Mouse (Mus musculus) frontal cortex, postnatal 25 days (tissue): Measurements from ENCODE around the gene Gja5.
A peak's percentile ranks its signal among the peaks of the same experiment; 100 is the strongest.

ENCODE experiments used
- DNase-seq, 2 experiments: peaks; one replicate each; pipeline ENCODE4 v3.0.0; 2022; ENCODE audit warnings: low spot score in 2 of 2

Gja5 gene

GRCm38 (mm10) chr3:96904393-96904792 is at the start of gene Gja5:
TSS of gene Gja5 (plus strand) at chr3:96904693.
- no peak for DNase-seq

GRCm38 (mm10) chr3:96855833-96856232 is 48.7 kb upstream of the Gja5 start:
- DNase-seq, result no peak

- peak in 1 of 2 experiments; percentile 2 for DNase-seq
Measured at GRCm38 (mm10) chr3:96860498-96860897, 44.0 kb upstream of the Gja5 start.

GRCm38 (mm10) chr3:96867863-96868262 is 36.6 kb upstream of the Gja5 start:
- DNase-seq, result no peak

- DNase-seq, result no peak
Measured at GRCm38 (mm10) chr3:96868566-96868965, 35.9 kb upstream of the Gja5 start.

- DNase-seq, result no peak
Measured at GRCm38 (mm10) chr3:96869091-96869490, 35.4 kb upstream of the Gja5 start.

- DNase-seq, result no peak
Measured at GRCm38 (mm10) chr3:96870270-96870669, 34.2 kb upstream of the Gja5 start.

GRCm38 (mm10) chr3:96871070-96871469 is 33.4 kb upstream of the Gja5 start:
- DNase-seq, result no peak

- no peak for DNase-seq
Measured at GRCm38 (mm10) chr3:96872501-96872900, 32.0 kb upstream of the Gja5 start.

- DNase-seq, result no peak
Measured at GRCm38 (mm10) chr3:96874808-96875571, 29.5 kb upstream of the Gja5 start.

GRCm38 (mm10) chr3:96879536-96879935 is 25.0 kb upstream of the Gja5 start:
- DNase-seq, result no peak

GRCm38 (mm10) chr3:96880385-96880784 is 24.1 kb upstream of the Gja5 start:
- no peak for DNase-seq

GRCm38 (mm10) chr3:96881557-96881956 is 22.9 kb upstream of the Gja5 start:
- DNase-seq, result no peak

- DNase-seq, result no peak
Measured at GRCm38 (mm10) chr3:96882061-96882849, 22.2 kb upstream of the Gja5 start.

GRCm38 (mm10) chr3:96883690-96884089 is 20.8 kb upstream of the Gja5 start:
- no peak for DNase-seq

- no peak for DNase-seq
Measured at GRCm38 (mm10) chr3:96902336-96902999, 2.0 kb upstream of the Gja5 start.

GRCm38 (mm10) chr3:96904851-96905541 is 503 bp downstream of the Gja5 start, which contains the start of gene Gpr89:
TSS of gene Gpr89 (minus strand) at chr3:96905346.
- peak; percentile 92 to 93 for DNase-seq

- DNase-seq, result no peak
Measured at GRCm38 (mm10) chr3:96905592-96905991, 1.1 kb downstream of the Gja5 start.

- DNase-seq, result no peak
Measured at GRCm38 (mm10) chr3:96920991-96921390, 16.5 kb downstream of the Gja5 start.

GRCm38 (mm10) chr3:96924631-96925030 is 20.1 kb downstream of the Gja5 start:
- no peak for DNase-seq

GRCm38 (mm10) chr3:96925920-96926319 is 21.4 kb downstream of the Gja5 start, which contains the start of gene Gja8:
TSS of gene Gja8 (minus strand) at chr3:96926020.
- no peak for DNase-seq

GRCm38 (mm10) chr3:96931261-96931681 is 26.8 kb downstream of the Gja5 start:
- no peak for DNase-seq
